Mouse (Mus musculus) brown adipose tissue, adult 24 weeks (tissue): Measurements from ENCODE around the gene Cfap97d2. TPM values are rescaled to one million over a fixed set of nuclear protein-coding genes. Genes with fewer than 3 reads are reported as not detected.
A peak's percentile ranks its signal among the peaks of the same experiment; 100 is the strongest.
"Not testable (repeated sequence)": the region's sequence is repeated elsewhere in the genome, so short reads cannot be mapped to it uniquely, and the experiment has no call there.

Experiments used
- H3K27ac ChIP-seq: fragments of 200-500 bp; replicated peaks from 2 replicates; pipeline ENCODE4 v1.5.1; 2012; ENCODE audit warnings: low read depth, mild to moderate bottlenecking, low read length
- H3K4me1 ChIP-seq: fragments of 200-500 bp; 2 replicates; pipeline ENCODE4 v1.6.1; 2012; ENCODE audit warnings: low read length, mixed read lengths; ENCODE audit not compliant: control insufficient read depth, insufficient read depth, insufficient read length
- H3K4me3 ChIP-seq: fragments of 200-500 bp; 2 replicates; pipeline ENCODE4 v1.5.1; 2012; ENCODE audit warnings: low read depth, mild to moderate bottlenecking, low read length, moderate library complexity; ENCODE audit not compliant: insufficient read depth
- polyA plus RNA-seq: library from polyadenylated mRNA; stranded (reverse); fragments of >200 nt; gene quantifications from 2 replicates; pipeline ENCODE4 v1.2.4, GENCODE M21; 2012; ENCODE audit not compliant: missing spikeins, insufficient read depth, insufficient read length

Cfap97d2 gene
- polyA plus RNA-seq, 1 experiment = not detected

GRCm38 (mm10) chr8:13697196-13697595 lies 8.5 kb upstream of the Cfap97d2 start:
- Histone ChIP-seq H3K4me3 (no peak overlapping the region), H3K27ac (no peak overlapping the region), H3K4me1 (0 out of 2 replicates have a peak, but pooled peaks cover 2% of the 10 kb centered on the region)

- H3K4me1 ChIP-seq = 0 out of 2 replicates have a peak, but pooled peaks cover 3% of the 10 kb centered on the region
- H3K27ac ChIP-seq = no peak overlapping the region
- no peak overlapping the region for H3K4me3 ChIP-seq
Measured at GRCm38 (mm10) chr8:13697681-13698080, 8.0 kb upstream of the Cfap97d2 start.

- Histone ChIP-seq H3K4me3 (no peak overlapping the region), H3K27ac (no peak overlapping the region)
Measured at GRCm38 (mm10) chr8:13698281-13698680, 7.4 kb upstream of the Cfap97d2 start.

GRCm38 (mm10) chr8:13699323-13699949 lies 6.3 kb upstream of the Cfap97d2 start:
- H3K27ac ChIP-seq = no peak overlapping the region
- no peak overlapping the region for H3K4me3 ChIP-seq
- H3K4me1 ChIP-seq = 0 out of 2 replicates have a peak, but pooled peaks cover 3% of the 10 kb centered on the region

More at GRCm38 (mm10) chr8:13698281-13698680, 7.4 kb upstream of the Cfap97d2 start:
- 0 out of 2 replicates have a peak, but pooled peaks cover 3% of the 10 kb centered on the region for H3K4me1 ChIP-seq

- Histone ChIP-seq H3K4me3 (no peak overlapping the region), H3K4me1 (0 out of 2 replicates have a peak, but pooled peaks cover 3% of the 10 kb centered on the region), H3K27ac (no peak overlapping the region)
Measured at GRCm38 (mm10) chr8:13702755-13703154, 2.9 kb upstream of the Cfap97d2 start.

- H3K4me3 ChIP-seq = no peak overlapping the region
- H3K27ac ChIP-seq = no peak overlapping the region
- 0 out of 2 replicates have a peak, but pooled peaks cover 3% of the 10 kb centered on the region for H3K4me1 ChIP-seq
Measured at GRCm38 (mm10) chr8:13703756-13704155, 1.9 kb upstream of the Cfap97d2 start.

GRCm38 (mm10) chr8:13704301-13704700 lies 1.4 kb upstream of the Cfap97d2 start:
- 0 out of 2 replicates have a peak, but pooled peaks cover 3% of the 10 kb centered on the region for H3K4me1 ChIP-seq
- H3K4me3 ChIP-seq = no peak overlapping the region
- no peak overlapping the region for H3K27ac ChIP-seq

- no peak overlapping the region for H3K4me3 ChIP-seq
- H3K4me1 ChIP-seq = 0 out of 2 replicates have a peak, but pooled peaks cover 3% of the 10 kb centered on the region
Measured at GRCm38 (mm10) chr8:13706918-13707317, 1.2 kb downstream of the Cfap97d2 start.

GRCm38 (mm10) chr8:13708514-13708913 lies 2.8 kb downstream of the Cfap97d2 start:
- no peak overlapping the region for H3K27ac ChIP-seq
- H3K4me3 ChIP-seq = no peak overlapping the region
- no peaks in the 10 kb centered on the region for H3K4me1 ChIP-seq

More at GRCm38 (mm10) chr8:13706918-13707317, 1.2 kb downstream of the Cfap97d2 start:
- H3K27ac ChIP-seq = no peak overlapping the region

- Histone ChIP-seq H3K4me1 (no peaks in the 10 kb centered on the region), H3K27ac (no peak overlapping the region), H3K4me3 (no peak overlapping the region)
Measured at GRCm38 (mm10) chr8:13718980-13719379, 13.3 kb downstream of the Cfap97d2 start.

- H3K4me1 ChIP-seq = no peaks in the 10 kb centered on the region
Measured at GRCm38 (mm10) chr8:13725722-13726121, 20.0 kb downstream of the Cfap97d2 start.

GRCm38 (mm10) chr8:13727469-13728094 lies 21.9 kb downstream of the Cfap97d2 start:
- H3K27ac ChIP-seq = no peak overlapping the region
- H3K4me1 ChIP-seq = no peaks in the 10 kb centered on the region
- no peak overlapping the region for H3K4me3 ChIP-seq

More at GRCm38 (mm10) chr8:13725722-13726121, 20.0 kb downstream of the Cfap97d2 start:
- no peak overlapping the region for H3K4me3 ChIP-seq
- no peak overlapping the region for H3K27ac ChIP-seq

- Histone ChIP-seq H3K4me1 (peaks cover 3% of the 10 kb centered on the region; the same call in 1 of the 2 replicates), H3K27ac (0 out of 2 replicates have a peak overlapping the region, but pooled peaks have one; percentile 51), H3K4me3 (no peak overlapping the region)
Measured at GRCm38 (mm10) chr8:13740323-13740770, 34.7 kb downstream of the Cfap97d2 start.

- Histone ChIP-seq H3K4me1 (peaks cover 3% of the 10 kb centered on the region; the same call in 1 of the 2 replicates), H3K4me3 (no peak overlapping the region), H3K27ac (0 out of 2 replicates have a peak overlapping the region, but pooled peaks have one; percentile 51)
Measured at GRCm38 (mm10) chr8:13740817-13741613, 35.3 kb downstream of the Cfap97d2 start.

- H3K4me1 ChIP-seq, H3K27ac ChIP-seq, H3K4me3 ChIP-seq: not testable (repeated sequence)
Measured at GRCm38 (mm10) chr8:13746212-13746611, 40.5 kb downstream of the Cfap97d2 start.
